Mouse (Mus musculus): ENCODE measurements at regions not wholly inside any gene's neighbourhood (a gene's known extent, or its start where the extent isn't known, plus 50 kb on each side); places are given as distances from the start of the nearest gene placed in this dataset.

DNA sequence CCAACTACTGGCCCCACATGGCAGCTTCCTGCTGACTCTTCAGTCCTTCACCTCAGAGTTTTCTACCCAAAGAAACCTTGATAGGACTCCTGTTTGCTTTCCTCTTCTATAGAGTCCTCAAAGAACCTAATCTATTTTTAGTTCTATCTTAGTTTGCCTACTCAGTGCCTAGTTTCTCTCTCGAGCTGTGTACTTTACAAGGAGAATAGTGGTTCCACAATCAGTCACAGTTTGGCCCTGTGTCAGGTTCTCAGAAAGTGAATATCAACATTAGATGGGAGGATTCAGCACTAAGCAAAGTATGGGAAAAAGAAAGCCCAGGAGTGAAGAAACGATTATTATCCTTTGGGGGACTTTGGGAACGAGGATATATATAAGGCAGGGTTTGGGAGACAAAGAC lies 1372.0 kb upstream of the A1bg start:
- TF ChIP-seq POLR2A (IDR thresholded peaks at IDR 0.05; ENCODE audit: low read depth, low read length) (no peak), CTCF (IDR thresholded peaks at IDR 0.05; ENCODE audit: extremely low read depth, insufficient read depth, insufficient read length, insufficient replicate concordance) (no peak)

All from spleen, adult 2 months (tissue).